9 mouse cellular contexts compared by ENCODE assay signal in the genomic region with DNA sequence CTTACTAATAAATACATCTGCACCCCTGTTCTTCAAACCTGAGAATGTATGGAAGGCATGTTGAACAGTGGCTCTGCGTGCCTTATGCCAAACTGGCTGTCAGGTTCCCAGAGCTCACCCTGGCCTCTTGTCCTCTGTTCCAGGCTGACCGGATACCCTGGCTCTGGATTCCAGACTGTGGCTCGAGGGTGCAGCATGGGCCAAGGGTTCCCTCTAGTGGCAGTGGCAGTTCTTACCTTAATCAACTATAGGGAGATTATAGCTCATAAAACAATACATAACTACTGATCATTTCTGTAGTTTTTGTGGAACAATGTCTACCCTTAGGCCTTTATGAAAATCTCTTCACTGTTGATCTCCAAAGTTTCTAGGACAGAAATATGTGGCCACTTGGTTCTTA. TPM values are rescaled to one million over a fixed set of nuclear protein-coding genes. Genes with fewer than 3 reads are reported as not detected.
DNase-seq lines count a peak whose midpoint lies in the region; ATAC-seq and TF ChIP-seq lines count a peak whose summit lies in the region.
"Had no signal": no experiment of that assay in that cellular context is flagged by ENCODE, and none has a peak within 500 bp of the region (broad histone marks: within the 10 kb centered on the region; RNA-seq: fewer than 3 reads in every experiment).

No protein-coding gene starts in this region.

- TF ChIP-seq CTCF in E14TG2a.4 (conservative IDR thresholded peaks at IDR 0.05; ENCODE audit: low read length) = 0 out of 2 replicates have a peak, but pooled peaks have one; percentile 16

- no peaks in the 10 kb centered on the region for H3K4me1 ChIP-seq in liver, embryonic 11.5 days (replicated peaks; ENCODE audit: control insufficient read depth, insufficient read depth, low read length)
- no peaks in the 10 kb centered on the region for H3K4me1 ChIP-seq in E14TG2a.4 (replicated peaks; ENCODE audit: low read depth, low read length)
- H3K4me1 ChIP-seq in hindbrain, embryonic 14.5 days (replicated peaks; ENCODE audit: control insufficient read depth, insufficient read depth, low read length) = no peaks in the 10 kb centered on the region

- H3K4me3 ChIP-seq in liver, embryonic 11.5 days (ENCODE audit: low read depth, low read length) = no peak overlapping the region
- no peak overlapping the region for H3K4me3 ChIP-seq in E14TG2a.4 (replicated peaks; ENCODE audit: low read length)
- H3K4me3 ChIP-seq in hindbrain, embryonic 14.5 days (replicated peaks; ENCODE audit: low read length) = no peak overlapping the region

- no peak for ATAC-seq in liver, embryonic 11.5 days (replicated peaks; ENCODE audit: low FRiP score)
- peak; percentile 73 for ATAC-seq in megakaryocyte progenitor cell, adult 5-6 weeks (replicated peaks; ENCODE audit: poor library complexity)
- no peak for ATAC-seq in hindbrain, embryonic 14.5 days (ENCODE audit: low FRiP score)

- H3K9ac ChIP-seq in liver, embryonic 11.5 days (ENCODE audit: low read depth, low read length) = no peak overlapping the region
- no peak overlapping the region for H3K9ac ChIP-seq in hindbrain, embryonic 14.5 days

- WGBS in liver, embryonic 11.5 days = 61% methylated on average over 3 of the region's 3 CpGs
- WGBS in hindbrain, embryonic 14.5 days = 81% methylated on average over 3 of the region's 3 CpGs

- no peak overlapping the region for H3K4me2 ChIP-seq in liver, embryonic 11.5 days
- no peak overlapping the region for H3K4me2 ChIP-seq in hindbrain, embryonic 14.5 days (replicated peaks)

- no peaks in the 10 kb centered on the region; the same call in 1 of the 2 replicates for H3K27me3 ChIP-seq in liver, embryonic 11.5 days (replicated peaks; ENCODE audit: control insufficient read depth, insufficient read depth, low read length)
- no peaks in the 10 kb centered on the region for H3K27me3 ChIP-seq in E14TG2a.4 (ENCODE audit: insufficient read depth, low read length)
- H3K27me3 ChIP-seq in hindbrain, embryonic 14.5 days (ENCODE audit: control insufficient read depth, insufficient read depth, low read length) = no peaks in the 10 kb centered on the region

- peak; percentile 27 for DNase-seq in liver
- no peak for DNase-seq in liver, embryonic 11.5 days (ENCODE audit: low spot score)
- peak; percentile 66 for DNase-seq in adrenal gland, postnatal 25 days
- DNase-seq in kidney, adult 9 months = peak; percentile 57
- DNase-seq in hindbrain, embryonic 14.5 days (ENCODE audit: low spot score) = no peak

- H3K36me3 ChIP-seq in liver, embryonic 11.5 days (ENCODE audit: control insufficient read depth, insufficient read depth, low read length) = no peaks in the 10 kb centered on the region
- H3K36me3 ChIP-seq in E14TG2a.4 (ENCODE audit: insufficient read depth, low read length) = no peaks in the 10 kb centered on the region
- no peaks in the 10 kb centered on the region for H3K36me3 ChIP-seq in hindbrain, embryonic 14.5 days (replicated peaks; ENCODE audit: control insufficient read depth, insufficient read depth)

- no peak overlapping the region for H3K27ac ChIP-seq in liver, embryonic 11.5 days (ENCODE audit: low read depth, low read length)
- H3K27ac ChIP-seq in hindbrain, embryonic 14.5 days = no peak overlapping the region

- H3K9me3 ChIP-seq in liver, embryonic 11.5 days (ENCODE audit: control insufficient read depth, low read length) = no peaks in the 10 kb centered on the region
- peaks cover 6% of the 10 kb centered on the region for H3K9me3 ChIP-seq in E14TG2a.4 (ENCODE audit: low read length)
- no peaks in the 10 kb centered on the region for H3K9me3 ChIP-seq in hindbrain, embryonic 14.5 days (ENCODE audit: control insufficient read depth, low read length)

RNA-seq across cellular contexts. Expression of a gene that starts 22.2 kb away (rescaled TPM):
- polyA plus RNA-seq in liver, embryonic 11.5 days (2014; fragmentation: Nextera tagmentation; extraction: Ambion mirVana) = 0.75 and 0.82 TPM in 2 replicates
- not detected in 2 replicates for total RNA-seq in adrenal gland, postnatal 25 days (2021)
- total RNA-seq in megakaryocyte progenitor cell, adult 5-6 weeks (2015) = not detected in 2 replicates
- not detected in 2 replicates for total RNA-seq in megakaryocyte progenitor cell, adult 5-6 weeks (2017)
- not detected in 2 replicates for polyA plus RNA-seq in hindbrain, embryonic 14.5 days (2014; fragmentation: Nextera tagmentation; extraction: Ambion mirVana)
- total RNA-seq: layer of hippocampus, postnatal 14 days had no signal
- polyA plus RNA-seq: neural tube, embryonic 11.5 days had no signal

Comparison
In these comparisons a context has a peak if more than half of its experiments do, and no peak if none do; other contexts are left out.
1. DNase-seq: peak in liver (single experiment), adrenal gland, postnatal 25 days (single experiment) and kidney, adult 9 months (single experiment); none in liver, embryonic 11.5 days (single experiment) and hindbrain, embryonic 14.5 days (single experiment).